Mouse (Mus musculus): ENCODE measurements around the gene Tra2a.

GRCm38 (mm10) chr6:49208297-49208930 is 55.4 kb downstream of the Tra2a start:
- TF ChIP-seq POLR2A (IDR thresholded peaks at IDR 0.05; ENCODE audit: insufficient read length, low read depth) (no peak), TCF12 (IDR thresholded peaks at IDR 0.05; ENCODE audit: insufficient read depth, poor library complexity, severe bottlenecking) (no peak), MYOD1 (IDR thresholded peaks at IDR 0.05; ENCODE audit: control insufficient read depth in 1 of 3, insufficient read length in 2 of 3, low read depth in 2 of 3) (no peak), MAX (IDR thresholded peaks at IDR 0.05; ENCODE audit: low read depth) (no peak), USF1 (IDR thresholded peaks at IDR 0.05; ENCODE audit: low read depth) (no peak), E2F4 (IDR thresholded peaks at IDR 0.05; ENCODE audit: insufficient read depth) (no peak), MYOG (IDR thresholded peaks at IDR 0.05; ENCODE audit: control insufficient read depth in 1 of 3, insufficient read depth in 1 of 3, insufficient read length in 2 of 3, low read depth in 2 of 3) (no peak), TCF3 (IDR thresholded peaks at IDR 0.05; ENCODE audit: insufficient read length, low read depth) (no peak), POLR2AphosphoS2 (IDR thresholded peaks at IDR 0.05; ENCODE audit: insufficient read length, low read depth) (no peak), REST (IDR thresholded peaks at IDR 0.05; ENCODE audit: insufficient read depth, insufficient read length) (no peak)
